Mouse (Mus musculus) forebrain, embryonic 11.5 days (tissue): ENCODE data around the gene Ptprh. TPM values are rescaled to one million over a fixed set of nuclear protein-coding genes. Genes with fewer than 3 reads are reported as not detected.

Experiments used
- ATAC-seq: fragments of 200-750 bp; cut with Nextera tagmentation; replicated peaks from 2 replicates; pipeline ENCODE4 v1.8.0; 2017; ENCODE audit warnings: moderate TSS enrichment; ENCODE audit not compliant: low FRiP score
- DNase-seq: peaks from one replicate; pipeline ENCODE4 v3.0.0-alpha.2; 2017; ENCODE audit warnings: low spot score
- H3K27ac ChIP-seq: fragments of 300-500 bp; sonication (generic); 2 replicates; pipeline ENCODE4 v1.5.1; 2014; ENCODE audit warnings: low read depth, low read length
- H3K27me3 ChIP-seq: fragments of 300-500 bp; sonication (generic); 2 replicates; pipeline ENCODE4 v1.6.1; 2014; ENCODE audit warnings: mild to moderate bottlenecking, low read length, mixed read lengths; ENCODE audit not compliant: control insufficient read depth, insufficient read depth
- H3K36me3 ChIP-seq: fragments of 300-500 bp; sonication (generic); 2 replicates; pipeline ENCODE4 v1.6.1; 2014; ENCODE audit warnings: mild to moderate bottlenecking, low read length, moderate library complexity, mixed read lengths; ENCODE audit not compliant: control insufficient read depth, insufficient read depth
- H3K4me1 ChIP-seq: fragments of 300-500 bp; sonication (generic); replicated peaks from 2 replicates; pipeline ENCODE4 v1.6.1; 2014; ENCODE audit warnings: low read length, mixed read lengths; ENCODE audit not compliant: control insufficient read depth, insufficient read depth
- H3K4me2 ChIP-seq: fragments of 300-500 bp; sonication (generic); 2 replicates; pipeline ENCODE4 v1.6.1; 2014; ENCODE audit warnings: low read depth, mild to moderate bottlenecking, low read length, moderate library complexity, mixed read lengths; ENCODE audit not compliant: severe bottlenecking
- H3K4me3 ChIP-seq: fragments of 300-500 bp; sonication (generic); 2 replicates; pipeline ENCODE4 v1.5.1; 2014; ENCODE audit warnings: low read depth, low read length
- H3K9ac ChIP-seq: fragments of 300-500 bp; sonication (generic); 2 replicates; pipeline ENCODE4 v1.6.1; 2014; ENCODE audit warnings: low read length
- H3K9me3 ChIP-seq: fragments of 300-500 bp; sonication (generic); 2 replicates; pipeline ENCODE4 v1.6.1; 2016; ENCODE audit warnings: low read length, mixed read lengths; ENCODE audit not compliant: control insufficient read depth
- WGBS: fragments of 180-500 bp; shearing (Covaris S2); extraction: QIAGEN DNeasy Blood & Tissue Kit; methylation state at CpG from one replicate; pipeline ENCODE4 v1.1.7; 2014; 5-methylcytosine and 5-hydroxymethylcytosine counted together
- polyA plus RNA-seq: library from polyadenylated mRNA; unstranded; fragments of >200 nt; fragmentation: Nextera tagmentation; extraction: Ambion mirVana; gene quantifications from 2 replicates; pipeline ENCODE4 v1.2.1, GENCODE M21; 2014

The Ptprh gene
- polyA plus RNA-seq, 1 experiment from 2014 or later = not detected

DNA sequence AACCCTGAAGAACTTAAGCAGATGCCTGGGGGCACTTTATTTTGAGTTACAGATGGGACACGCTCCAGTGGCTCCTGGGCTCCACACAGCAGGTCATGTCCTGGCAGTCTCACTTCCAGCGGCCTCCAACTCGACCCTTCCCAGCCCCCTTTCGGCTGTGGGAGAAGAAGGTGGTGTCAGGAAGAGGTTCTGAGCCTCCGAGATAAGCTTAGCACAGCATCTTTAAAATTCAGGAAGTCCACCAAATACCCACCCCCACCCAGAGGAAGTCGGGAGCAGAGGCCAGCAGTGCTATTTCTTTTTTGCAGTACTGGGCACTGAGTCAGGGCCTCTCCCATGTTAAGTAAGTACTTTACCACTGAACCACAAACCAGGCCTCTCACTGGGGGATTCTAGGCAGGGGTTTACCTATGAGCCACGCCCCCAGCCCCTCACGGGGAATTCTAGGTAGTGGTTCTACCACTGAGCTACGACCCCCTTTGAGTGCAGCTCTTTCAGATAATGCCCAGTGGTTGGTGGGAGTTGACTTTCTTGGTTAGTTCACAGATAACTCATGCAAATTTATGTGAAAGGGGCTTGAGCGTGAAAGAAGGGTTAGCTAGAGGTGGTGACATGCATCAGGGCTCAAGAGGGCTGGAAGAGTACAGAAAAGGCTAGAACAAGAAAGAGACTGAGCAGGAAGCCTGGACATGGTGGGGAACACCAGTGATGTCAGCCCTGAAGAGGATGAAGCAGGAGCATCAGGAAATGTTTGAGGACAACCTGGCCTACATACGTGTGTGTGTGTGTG, 99.0 kb downstream of the Ptprh start:
- Histone ChIP-seq H3K36me3 (no peaks in the 10 kb centered on the region), H3K4me3 (no peak overlapping the region), H3K4me1 (peaks cover 7% of the 10 kb centered on the region), H3K4me2 (no peak overlapping the region), H3K27me3 (no peaks in the 10 kb centered on the region), H3K9me3 (no peaks in the 10 kb centered on the region), H3K27ac (no peak overlapping the region), H3K9ac (no peak overlapping the region)
- ATAC-seq (no peak), DNase-seq (peak; percentile 42)
- 67% methylated on average over 11 of the region's 11 CpGs for WGBS

GRCm38 (mm10) chr7:4503858-4504257, 100.0 kb downstream of the Ptprh start:
- H3K36me3 ChIP-seq = no peaks in the 10 kb centered on the region
- 82% methylated on average over 5 of the region's 5 CpGs for WGBS
- H3K27ac ChIP-seq = no peak overlapping the region
- no peaks in the 10 kb centered on the region for H3K9me3 ChIP-seq
- DNase-seq (no peak), ATAC-seq (no peak)
- peaks cover 16% of the 10 kb centered on the region for H3K4me1 ChIP-seq
- H3K9ac ChIP-seq = no peak overlapping the region
- no peak overlapping the region for H3K4me2 ChIP-seq
- H3K27me3 ChIP-seq = no peaks in the 10 kb centered on the region
- no peak overlapping the region for H3K4me3 ChIP-seq

GRCm38 (mm10) chr7:4503100-4503499, 100.7 kb downstream of the Ptprh start:
- H3K27me3 ChIP-seq = no peaks in the 10 kb centered on the region
- H3K27ac ChIP-seq = no peak overlapping the region
- H3K9ac ChIP-seq = no peak overlapping the region
- WGBS = 77% methylated on average over 4 of the region's 4 CpGs
- peaks cover 20% of the 10 kb centered on the region for H3K4me1 ChIP-seq
- no peak for DNase-seq
- H3K4me2 ChIP-seq = no peak overlapping the region
- no peak for ATAC-seq
- H3K9me3 ChIP-seq = no peaks in the 10 kb centered on the region
- H3K4me3 ChIP-seq = no peak overlapping the region
- H3K36me3 ChIP-seq = no peaks in the 10 kb centered on the region

GRCm38 (mm10) chr7:4502421-4503090, 101.3 kb downstream of the Ptprh start:
- Histone ChIP-seq H3K27ac (no peak overlapping the region), H3K9me3 (no peaks in the 10 kb centered on the region), H3K9ac (peak overlapping the region; percentile 85), H3K4me1 (peaks cover 20% of the 10 kb centered on the region), H3K4me2 (peak overlapping the region; percentile 95), H3K36me3 (no peaks in the 10 kb centered on the region), H3K27me3 (no peaks in the 10 kb centered on the region), H3K4me3 (peak overlapping the region; percentile 88)
- no peak for DNase-seq
- WGBS = 16% methylated on average over 14 of the region's 14 CpGs
- peak; percentile 7; the same call in 1 of the 2 replicates for ATAC-seq

GRCm38 (mm10) chr7:4501558-4502397, 102.1 kb downstream of the Ptprh start, which contains the start of gene Ppp1r12c:
Ppp1r12c (minus strand) TSS chr7:4501680.
- H3K4me1 ChIP-seq = peaks cover 20% of the 10 kb centered on the region
- H3K9ac ChIP-seq = peak within 1 kb of the TSS; percentile 85
- H3K4me2 ChIP-seq = peak within 1 kb of the TSS; percentile 95
- WGBS = under 1% methylated on average over 56 of the region's 62 CpGs
- peak within 1 kb of the TSS; percentile 88 for H3K4me3 ChIP-seq
- H3K27me3 ChIP-seq = no peaks in the 10 kb centered on the region
- DNase-seq = peak; percentile 96
- peak within 1 kb of the TSS; percentile 74 for H3K27ac ChIP-seq
- ATAC-seq = peak; percentile 95
- H3K36me3 ChIP-seq = no peaks in the 10 kb centered on the region
- H3K9me3 ChIP-seq = no peaks in the 10 kb centered on the region

GRCm38 (mm10) chr7:4500892-4501471, 102.9 kb downstream of the Ptprh start:
- DNase-seq (peak; percentile 78), ATAC-seq (peak; percentile 52)
- WGBS = under 1% methylated on average over 52 of the region's 52 CpGs
- H3K9ac ChIP-seq = peak overlapping the region; percentile 85
- H3K4me2 ChIP-seq = peak overlapping the region; percentile 95
- peaks cover 20% of the 10 kb centered on the region for H3K4me1 ChIP-seq
- H3K36me3 ChIP-seq = no peaks in the 10 kb centered on the region; the same call in 1 of the 2 replicates
- H3K4me3 ChIP-seq = peak overlapping the region; percentile 88
- no peaks in the 10 kb centered on the region for H3K27me3 ChIP-seq
- no peaks in the 10 kb centered on the region for H3K9me3 ChIP-seq
- peak overlapping the region; percentile 34; the same call in 1 of the 2 replicates for H3K27ac ChIP-seq

GRCm38 (mm10) chr7:4499034-4499433, 104.8 kb downstream of the Ptprh start:
- Histone ChIP-seq H3K4me3 (no peak overlapping the region), H3K27ac (no peak overlapping the region), H3K4me1 (peaks cover 20% of the 10 kb centered on the region), H3K9me3 (no peaks in the 10 kb centered on the region), H3K27me3 (no peaks in the 10 kb centered on the region), H3K36me3 (no peaks in the 10 kb centered on the region; the same call in 1 of the 2 replicates), H3K4me2 (no peak overlapping the region), H3K9ac (peak overlapping the region; percentile 23)
- DNase-seq (no peak), ATAC-seq (no peak)
- 94% methylated on average over 4 of the region's 4 CpGs for WGBS
